Mouse (Mus musculus): ENCODE measurements around the gene Arhgef25.

DNA sequence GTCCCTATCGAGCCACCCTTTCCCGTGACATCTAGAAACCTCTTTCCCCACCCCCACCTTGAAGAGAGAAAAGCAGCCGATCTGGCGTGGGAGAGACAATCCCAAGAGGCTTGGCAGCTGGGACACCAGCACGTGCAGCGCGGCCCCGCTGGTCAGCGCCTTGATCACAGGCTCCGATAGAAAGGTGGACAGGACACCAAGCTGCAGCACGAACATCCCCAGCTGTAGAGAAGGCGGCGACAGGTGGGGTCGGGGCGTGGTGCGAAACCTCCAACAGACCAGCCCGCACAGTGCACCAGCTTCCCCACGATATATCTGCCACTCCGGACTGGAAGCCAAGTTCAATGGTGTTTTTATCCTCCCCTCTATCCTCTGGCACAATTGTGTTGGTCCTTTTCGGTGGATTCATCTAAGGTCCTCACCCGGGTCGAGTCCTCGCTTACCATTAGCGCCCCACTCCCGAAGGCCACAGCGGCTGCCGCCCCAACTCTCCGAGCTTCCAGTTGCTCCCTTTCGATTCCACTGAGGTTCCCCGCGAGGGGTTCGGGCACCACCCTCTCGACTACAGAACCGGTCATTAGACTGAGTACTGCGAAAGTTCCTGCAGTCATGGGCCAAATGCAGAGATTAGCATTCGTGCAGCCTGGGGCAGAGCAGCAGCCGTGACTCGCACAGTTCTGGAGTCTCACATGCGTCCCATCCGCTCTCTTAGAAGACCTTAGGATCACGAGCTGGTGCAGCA lies 11.4 kb downstream of the Arhgef25 start:
- no peak for TF ChIP-seq CTCF (IDR thresholded peaks at IDR 0.05; ENCODE audit: insufficient read depth, low read depth, low read length)
- TF ChIP-seq POLR2A (IDR thresholded peaks at IDR 0.05; ENCODE audit: insufficient read depth, low read depth, low read length), result no peak

All from olfactory bulb, adult 2 months (tissue).